In the genomic region with DNA sequence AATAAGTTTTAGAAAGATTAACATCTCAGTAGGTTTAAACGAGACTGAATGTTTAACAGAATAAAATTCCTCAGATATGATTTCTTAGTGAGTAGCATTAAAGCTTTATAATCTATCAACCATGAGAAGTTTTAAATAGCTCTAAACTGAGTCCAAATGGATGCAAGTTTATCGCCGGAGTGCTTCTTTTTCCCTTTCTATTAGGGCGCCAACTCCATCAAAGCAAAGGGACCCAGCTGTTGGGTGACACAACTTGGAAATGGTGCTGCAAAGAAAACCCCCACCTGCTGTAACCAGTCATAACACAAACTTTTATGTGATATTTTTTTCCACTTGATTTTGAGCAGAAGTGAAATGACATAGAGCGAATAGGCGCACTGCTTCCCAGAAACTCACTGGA, we compare ENCODE assay signal across 19 mouse cellular contexts. TPM values are rescaled to one million over a fixed set of nuclear protein-coding genes. Genes with fewer than 3 reads are reported as not detected.
A peak's percentile ranks its signal among the peaks of the same experiment; 100 is the strongest.
DNase-seq lines count a peak whose midpoint lies in the region; ATAC-seq and TF ChIP-seq lines count a peak whose summit lies in the region.
"Had no signal": no experiment of that assay in that cellular context is flagged by ENCODE, and none has a peak within 500 bp of the region (broad histone marks: within the 10 kb centered on the region; RNA-seq: fewer than 3 reads in every experiment).

No protein-coding gene starts in this region.

- DNase-seq in kidney, postnatal 0 days (ENCODE audit: low spot score), result peak; percentile 61
- no peak for DNase-seq in kidney, adult 11 months
- no peak for DNase-seq in lung, postnatal 14 days
- DNase-seq in CH12.LX (ENCODE audit: extremely low read depth), result no peak
- no peak for DNase-seq in midbrain, embryonic 14.5 days
- DNase-seq: adrenal gland, adult 8-10 months; adrenal gland, postnatal 36 days; cerebellum, adult 2 months; cerebellum, postnatal 10 days; forebrain, postnatal 0 days; gastrocnemius, postnatal 14 days; heart, adult 2 months; heart, postnatal 14 days had no signal

- H3K4me1 ChIP-seq in kidney, postnatal 0 days (replicated peaks; ENCODE audit: insufficient read depth, low read length), result peaks cover 8% of the 10 kb centered on the region; the same call in 1 of the 2 replicates
- H3K4me1 ChIP-seq in lung, embryonic 16.5 days (replicated peaks; ENCODE audit: control insufficient read depth, insufficient read depth, low read length), result peaks cover 2% of the 10 kb centered on the region; the same call in 1 of the 2 replicates
- no peaks in the 10 kb centered on the region for H3K4me1 ChIP-seq in CH12.LX (ENCODE audit: control insufficient read depth in 1 of 2, insufficient read depth in 2 of 2)
- no peaks in the 10 kb centered on the region for H3K4me1 ChIP-seq in intestine, embryonic 16.5 days (ENCODE audit: control insufficient read depth, insufficient read depth, low read length)
- H3K4me1 ChIP-seq in midbrain, embryonic 14.5 days (ENCODE audit: control insufficient read depth, insufficient read depth, low read length), result no peaks in the 10 kb centered on the region
- H3K4me1 ChIP-seq: embryonic facial prominence, embryonic 10.5 days; forebrain, embryonic 13.5 days had no signal

- no peaks in the 10 kb centered on the region for H3K27me3 ChIP-seq in kidney, postnatal 0 days (ENCODE audit: insufficient read depth, low read length)
- H3K27me3 ChIP-seq in lung, embryonic 16.5 days (ENCODE audit: control insufficient read depth, insufficient read depth, low read depth, low read length), result no peaks in the 10 kb centered on the region
- no peaks in the 10 kb centered on the region for H3K27me3 ChIP-seq in CH12.LX (replicated peaks)
- no peaks in the 10 kb centered on the region for H3K27me3 ChIP-seq in intestine, embryonic 16.5 days (replicated peaks; ENCODE audit: control insufficient read depth, insufficient read depth, low read length)
- no peaks in the 10 kb centered on the region for H3K27me3 ChIP-seq in midbrain, embryonic 14.5 days (ENCODE audit: control insufficient read depth, insufficient read depth, low read length)
- H3K27me3 ChIP-seq: forebrain, embryonic 13.5 days; heart, embryonic 15.5 days had no signal

- H3K79me2 ChIP-seq in CH12.LX (replicated peaks; ENCODE audit: control insufficient read depth, extremely low read depth, insufficient read depth, poor library complexity, severe bottlenecking), result no peaks in the 10 kb centered on the region

- WGBS in kidney, postnatal 0 days, result 62% methylated on average over 6 of the region's 6 CpGs
- 59% methylated on average over 6 of the region's 6 CpGs for WGBS in lung, embryonic 16.5 days
- 64% methylated on average over 6 of the region's 6 CpGs for WGBS in intestine, embryonic 16.5 days
- WGBS in midbrain, embryonic 14.5 days, result 96% methylated on average over 6 of the region's 6 CpGs

- TF ChIP-seq RAD21 in CH12.LX (IDR thresholded peaks at IDR 0.05; ENCODE audit: low read depth, low read length), result no peak

- dilution Hi-C loops in CH12.LX (cut with MboI; ENCODE audit: extremely low pct_ligation_motif_present, extremely low pct_unique_long_range_greater_than_20kb, low sequenced_read_pairs), result no loop called here

- H3K4me2 ChIP-seq in kidney, postnatal 0 days (ENCODE audit: low read length), result no peak overlapping the region
- no peak overlapping the region for H3K4me2 ChIP-seq in lung, embryonic 16.5 days (ENCODE audit: low read depth, low read length)
- H3K4me2 ChIP-seq in CH12.LX (ENCODE audit: insufficient read depth, low read depth, poor library complexity, severe bottlenecking), result no peak overlapping the region
- H3K4me2 ChIP-seq in intestine, embryonic 16.5 days (ENCODE audit: low read depth, low read length), result no peak overlapping the region
- H3K4me2 ChIP-seq in midbrain, embryonic 14.5 days (ENCODE audit: low read length), result no peak overlapping the region
- H3K4me2 ChIP-seq: forebrain, embryonic 13.5 days; heart, embryonic 11.5 days; heart, embryonic 15.5 days had no signal

- H3K4me3 ChIP-seq in kidney, postnatal 0 days (replicated peaks; ENCODE audit: low read depth, low read length), result no peak overlapping the region
- H3K4me3 ChIP-seq in lung, embryonic 16.5 days (ENCODE audit: low read length), result no peak overlapping the region
- no peak overlapping the region for H3K4me3 ChIP-seq in CH12.LX (replicated peaks in 1 of 3; ENCODE audit: low read depth in 2 of 3, low read length in 2 of 3, poor library complexity in 1 of 3)
- no peak overlapping the region for H3K4me3 ChIP-seq in intestine, embryonic 16.5 days (ENCODE audit: low read length)
- H3K4me3 ChIP-seq in midbrain, embryonic 14.5 days (replicated peaks; ENCODE audit: low read depth, low read length), result no peak overlapping the region
- H3K4me3 ChIP-seq: embryonic facial prominence, embryonic 10.5 days; forebrain, embryonic 13.5 days; heart, adult 2 months; heart, embryonic 15.5 days had no signal

- no peaks in the 10 kb centered on the region for H3K36me3 ChIP-seq in kidney, postnatal 0 days (ENCODE audit: insufficient read depth, low read length)
- no peaks in the 10 kb centered on the region for H3K36me3 ChIP-seq in lung, embryonic 16.5 days (ENCODE audit: control insufficient read depth, insufficient read depth, low read length)
- H3K36me3 ChIP-seq in CH12.LX (replicated peaks in 1 of 2; ENCODE audit: control insufficient read depth in 1 of 2, insufficient read depth in 1 of 2, low read length in 1 of 2), result no peaks in the 10 kb centered on the region
- no peaks in the 10 kb centered on the region for H3K36me3 ChIP-seq in intestine, embryonic 16.5 days (ENCODE audit: control insufficient read depth, insufficient read depth, low read length)
- H3K36me3 ChIP-seq in midbrain, embryonic 14.5 days (ENCODE audit: control insufficient read depth, insufficient read depth, low read length), result no peaks in the 10 kb centered on the region
- H3K36me3 ChIP-seq: embryonic facial prominence, embryonic 10.5 days; heart, embryonic 15.5 days had no signal

- TF ChIP-seq CTCF in kidney, postnatal 0 days (IDR thresholded peaks at IDR 0.05; ENCODE audit: low read depth), result no peak
- no peak for TF ChIP-seq CTCF in CH12.LX (conservative IDR thresholded peaks at IDR 0.05 in 1 of 2, IDR thresholded peaks at IDR 0.05 in 1 of 2; ENCODE audit: low read depth in 2 of 2, low read length in 2 of 2)

- in situ Hi-C loops in CH12.LX (cut with MboI; ENCODE audit: low pct_ligation_motif_present, low pct_unique_long_range_greater_than_20kb, low sequenced_read_pairs), result no loop called here

- H3K9me3 ChIP-seq in kidney, postnatal 0 days (replicated peaks; ENCODE audit: low read length), result no peaks in the 10 kb centered on the region
- no peaks in the 10 kb centered on the region for H3K9me3 ChIP-seq in lung, embryonic 16.5 days (ENCODE audit: control insufficient read depth, low read length)
- H3K9me3 ChIP-seq in CH12.LX (replicated peaks; ENCODE audit: low read length), result no peaks in the 10 kb centered on the region
- no peaks in the 10 kb centered on the region for H3K9me3 ChIP-seq in intestine, embryonic 16.5 days (ENCODE audit: control insufficient read depth, low read length)
- no peaks in the 10 kb centered on the region for H3K9me3 ChIP-seq in midbrain, embryonic 14.5 days (ENCODE audit: control insufficient read depth, low read length)
- H3K9me3 ChIP-seq: embryonic facial prominence, embryonic 10.5 days; forebrain, embryonic 13.5 days; heart, embryonic 15.5 days had no signal

- H3K27ac ChIP-seq in kidney, postnatal 0 days, result no peak overlapping the region
- H3K27ac ChIP-seq in lung, embryonic 16.5 days (ENCODE audit: low read length), result no peak overlapping the region
- H3K27ac ChIP-seq in CH12.LX (ENCODE audit: insufficient read depth, low read depth), result no peak overlapping the region
- no peak overlapping the region for H3K27ac ChIP-seq in intestine, embryonic 16.5 days (ENCODE audit: low read length)
- H3K27ac ChIP-seq in midbrain, embryonic 14.5 days (replicated peaks; ENCODE audit: low read depth, low read length), result no peak overlapping the region
- H3K27ac ChIP-seq: embryonic facial prominence, embryonic 10.5 days; forebrain, embryonic 13.5 days; heart, embryonic 15.5 days had no signal

- no peak for TF ChIP-seq POLR2A in CH12.LX (IDR thresholded peaks at IDR 0.05; ENCODE audit: low read depth, low read length)

- no peak for TF ChIP-seq EP300 in CH12.LX (IDR thresholded peaks at IDR 0.05; ENCODE audit: low read length)

- no peak for ATAC-seq in kidney, postnatal 0 days (replicated peaks; ENCODE audit: low FRiP score, low read depth)
- ATAC-seq in lung, embryonic 16.5 days (ENCODE audit: low read depth), result peak; percentile 45; the same call in 1 of the 2 replicates
- peak; percentile 65 for ATAC-seq in intestine, embryonic 16.5 days
- no peak for ATAC-seq in midbrain, embryonic 14.5 days (ENCODE audit: low FRiP score, low TSS enrichment)
- ATAC-seq: forebrain, embryonic 13.5 days; forebrain, postnatal 0 days had no signal

- H3K9ac ChIP-seq in kidney, postnatal 0 days (ENCODE audit: low read depth, low read length), result no peak overlapping the region
- H3K9ac ChIP-seq in lung, embryonic 16.5 days (ENCODE audit: low read length), result no peak overlapping the region
- H3K9ac ChIP-seq in CH12.LX (ENCODE audit: insufficient read depth, low read depth), result no peak overlapping the region
- no peak overlapping the region for H3K9ac ChIP-seq in intestine, embryonic 16.5 days (ENCODE audit: low read depth, low read length)
- H3K9ac ChIP-seq in midbrain, embryonic 14.5 days (replicated peaks; ENCODE audit: low read length), result no peak overlapping the region
- H3K9ac ChIP-seq: forebrain, embryonic 13.5 days; forebrain, postnatal 0 days; heart, embryonic 15.5 days had no signal

RNA-seq across cellular contexts. Expression of gene Pelo, which starts 17.6 kb away (rescaled TPM):
- 8.4 and 9.9 TPM in 2 replicates for polyA plus RNA-seq in kidney, postnatal 0 days (2015; fragmentation: Nextera tagmentation; extraction: Ambion mirVana)
- 4.4 and 5.0 TPM in 2 replicates for polyA plus RNA-seq in lung, embryonic 16.5 days (2015; fragmentation: Nextera tagmentation; extraction: Ambion mirVana)
- 29.7 and 33.6 TPM in 2 replicates for total RNA-seq in CH12.LX (2012; rRNA removed)
- 17.5 and 18.9 TPM in 2 replicates for total RNA-seq in CH12.LX (2014; rRNA removed)
- polyA plus RNA-seq in CH12.LX (2012; ENCODE audit: insufficient read length, low read depth), result 43.1 and 46.0 TPM in 2 replicates
- 5.4 and 5.7 TPM in 2 replicates for polyA plus RNA-seq in intestine, embryonic 16.5 days (2015; fragmentation: Nextera tagmentation; extraction: Ambion mirVana)
- 5.7 and 6.2 TPM in 2 replicates for polyA plus RNA-seq in midbrain, embryonic 14.5 days (2014; fragmentation: Nextera tagmentation; extraction: Ambion mirVana)

RNA-seq across cellular contexts. Expression of gene Gm49395, which starts 29.3 kb away (rescaled TPM):
- polyA plus RNA-seq in kidney, postnatal 0 days (2015; fragmentation: Nextera tagmentation; extraction: Ambion mirVana), result 12.1 and 15.3 TPM in 2 replicates
- 6.5 and 7.6 TPM in 2 replicates for polyA plus RNA-seq in lung, embryonic 16.5 days (2015; fragmentation: Nextera tagmentation; extraction: Ambion mirVana)
- total RNA-seq in CH12.LX (2012; rRNA removed) (0.30 and 0.55 TPM in 2 replicates), CH12.LX (2014; rRNA removed) (not detected in 2 replicates)
- 0.69 and 0.71 TPM in 2 replicates for polyA plus RNA-seq in CH12.LX (2012; ENCODE audit: insufficient read length, low read depth)
- polyA plus RNA-seq in intestine, embryonic 16.5 days (2015; fragmentation: Nextera tagmentation; extraction: Ambion mirVana), result 5.5 and 5.9 TPM in 2 replicates
- polyA plus RNA-seq in midbrain, embryonic 14.5 days (2014; fragmentation: Nextera tagmentation; extraction: Ambion mirVana), result 2.3 and 4.2 TPM in 2 replicates

RNA-seq across cellular contexts. Expression of gene Itga1, which starts 29.4 kb away (rescaled TPM):
- 27.1 and 29.4 TPM in 2 replicates for polyA plus RNA-seq in kidney, postnatal 0 days (2015; fragmentation: Nextera tagmentation; extraction: Ambion mirVana)
- polyA plus RNA-seq in lung, embryonic 16.5 days (2015; fragmentation: Nextera tagmentation; extraction: Ambion mirVana), result 36.9 and 37.4 TPM in 2 replicates
- total RNA-seq in CH12.LX (2012; rRNA removed) (under 0.01 TPM in 1 of 2 replicates, not detected in the other), CH12.LX (2014; rRNA removed) (0.01 and 0.04 TPM in 2 replicates)
- 0.04 TPM in 2 replicates for polyA plus RNA-seq in CH12.LX (2012; ENCODE audit: insufficient read length, low read depth)
- polyA plus RNA-seq in intestine, embryonic 16.5 days (2015; fragmentation: Nextera tagmentation; extraction: Ambion mirVana), result 15.4 and 18.6 TPM in 2 replicates
- polyA plus RNA-seq in midbrain, embryonic 14.5 days (2014; fragmentation: Nextera tagmentation; extraction: Ambion mirVana), result 2.9 and 8.2 TPM in 2 replicates

Comparison
In these comparisons a context has a peak if more than half of its experiments do, and no peak if none do; other contexts are left out.
1. ATAC-seq: peak in lung, embryonic 16.5 days (single experiment) and intestine, embryonic 16.5 days (single experiment); none in kidney, postnatal 0 days (single experiment) and midbrain, embryonic 14.5 days (single experiment).